Comparison of ENCODE assay signal across 8 mouse cellular contexts in genomic region chr6:113306986-113307349, GRCm38 (mm10). TPM values are rescaled to one million over a fixed set of nuclear protein-coding genes. Genes with fewer than 3 reads are reported as not detected.
DNase-seq lines count a peak whose midpoint lies in the region; ATAC-seq and TF ChIP-seq lines count a peak whose summit lies in the region.

Gene Brpf1, plus strand, starts transcription at chr6:113307137.

- CTCF ChIA-PET in Patski (lab: Charles Lee): interaction anchor here (0.9 to 2.4 kb wide), 3 partner anchors 10 to 18 kb away, joined by 3 to 6 read pairs (median 4); no protein-coding TSS in a partner anchor

- no peaks in the 10 kb centered on the region for H3K27me3 ChIP-seq in kidney, embryonic 14.5 days (ENCODE audit: control insufficient read depth, insufficient read depth, low read length)
- H3K27me3 ChIP-seq in Patski: no peaks in the 10 kb centered on the region
- no peaks in the 10 kb centered on the region for H3K27me3 ChIP-seq in forebrain, embryonic 11.5 days (ENCODE audit: control insufficient read depth, insufficient read depth, low read length)
- H3K27me3 ChIP-seq in hindbrain, embryonic 16.5 days (replicated peaks; ENCODE audit: control insufficient read depth, insufficient read depth, low read length): no peaks in the 10 kb centered on the region
- H3K27me3 ChIP-seq in liver, embryonic 16.5 days (ENCODE audit: control insufficient read depth, insufficient read depth, low read depth, low read length): no peaks in the 10 kb centered on the region

- TF ChIP-seq CTCF in Patski (IDR thresholded peaks at IDR 0.05): no peak

- peak within 1 kb of the TSS; percentile 95 for H3K4me2 ChIP-seq in kidney, embryonic 14.5 days (replicated peaks; ENCODE audit: low read depth, low read length)
- peak within 1 kb of the TSS; percentile 99 for H3K4me2 ChIP-seq in forebrain, embryonic 11.5 days (ENCODE audit: low read depth, low read length, severe bottlenecking)
- H3K4me2 ChIP-seq in hindbrain, embryonic 16.5 days (ENCODE audit: low read length): peak within 1 kb of the TSS; percentile 99
- peak within 1 kb of the TSS; percentile 97 for H3K4me2 ChIP-seq in liver, embryonic 16.5 days (ENCODE audit: low read depth, low read length)

- H3K4me1 ChIP-seq in kidney, embryonic 14.5 days (ENCODE audit: control insufficient read depth, insufficient read depth, low read length): peaks cover 12% of the 10 kb centered on the region; the same call in 1 of the 2 replicates
- H3K4me1 ChIP-seq in forebrain, embryonic 11.5 days (replicated peaks; ENCODE audit: control insufficient read depth, insufficient read depth, low read length): peaks cover 6% of the 10 kb centered on the region; the same call in 1 of the 2 replicates
- peaks cover 18% of the 10 kb centered on the region for H3K4me1 ChIP-seq in hindbrain, embryonic 16.5 days (ENCODE audit: control insufficient read depth, insufficient read depth, low read depth, low read length)
- H3K4me1 ChIP-seq in liver, embryonic 16.5 days (ENCODE audit: control insufficient read depth, low read depth, low read length): peaks cover 19% of the 10 kb centered on the region

- in situ Hi-C loops in Patski (cut with MboI; ENCODE audit: low pct_unique_long_range_greater_than_20kb): loop anchor here (10.0 kb wide), 1 partner anchor 612 kb away; the partner anchor contains the start of gene Rad18

- POLR2A ChIA-PET in Patski (lab: Charles Lee): interaction anchor here (0.6 kb wide), 1 partner anchor 201 kb away, joined by 4 read pairs; no protein-coding TSS in a partner anchor

- peak within 1 kb of the TSS; percentile 98 for H3K27ac ChIP-seq in kidney, embryonic 14.5 days (ENCODE audit: low read depth, low read length)
- H3K27ac ChIP-seq in forebrain, embryonic 11.5 days (ENCODE audit: low read depth, low read length): peak within 1 kb of the TSS; percentile 97
- peak within 1 kb of the TSS; percentile 99 for H3K27ac ChIP-seq in hindbrain, embryonic 16.5 days (ENCODE audit: low read depth, low read length)
- H3K27ac ChIP-seq in liver, embryonic 16.5 days (ENCODE audit: low read length): peak within 1 kb of the TSS; percentile 97

- H3K36me3 ChIP-seq in kidney, embryonic 14.5 days (ENCODE audit: control insufficient read depth, insufficient read depth, low read length): peaks cover 16% of the 10 kb centered on the region
- no peaks in the 10 kb centered on the region; the same call in 1 of the 2 replicates for H3K36me3 ChIP-seq in forebrain, embryonic 11.5 days (ENCODE audit: control insufficient read depth, insufficient read depth, low read length)
- no peaks in the 10 kb centered on the region for H3K36me3 ChIP-seq in hindbrain, embryonic 16.5 days (ENCODE audit: control insufficient read depth, insufficient read depth, low read length)
- H3K36me3 ChIP-seq in liver, embryonic 16.5 days (ENCODE audit: control insufficient read depth, insufficient read depth): peaks cover 14% of the 10 kb centered on the region

- H3K4me3 ChIP-seq in kidney, embryonic 14.5 days (ENCODE audit: low read length): peak within 1 kb of the TSS; percentile 75
- H3K4me3 ChIP-seq in forebrain, embryonic 11.5 days (ENCODE audit: low read depth, low read length): peak within 1 kb of the TSS; percentile 98
- peak within 1 kb of the TSS; percentile 83 for H3K4me3 ChIP-seq in hindbrain, embryonic 16.5 days (ENCODE audit: low read length)
- H3K4me3 ChIP-seq in liver, embryonic 16.5 days (ENCODE audit: low read depth, low read length): peak within 1 kb of the TSS; percentile 92

- H3K9ac ChIP-seq in kidney, embryonic 14.5 days (ENCODE audit: low read depth, low read length): peak within 1 kb of the TSS; percentile 96
- peak within 1 kb of the TSS; percentile 94 for H3K9ac ChIP-seq in forebrain, embryonic 11.5 days (ENCODE audit: low read length)
- peak within 1 kb of the TSS; percentile 96 for H3K9ac ChIP-seq in hindbrain, embryonic 16.5 days (ENCODE audit: low read depth, low read length)
- peak within 1 kb of the TSS; percentile 97 for H3K9ac ChIP-seq in liver, embryonic 16.5 days (ENCODE audit: low read depth, low read length)

- under 1% methylated on average over 32 of the region's 32 CpGs for WGBS in kidney, embryonic 14.5 days
- WGBS in forebrain, embryonic 11.5 days: under 1% methylated on average over 32 of the region's 32 CpGs
- 0% methylated on average over 31 of the region's 32 CpGs for WGBS in hindbrain, embryonic 16.5 days
- WGBS in liver, embryonic 16.5 days (ENCODE audit: insufficient replicate concordance): under 1% methylated on average over 32 of the region's 32 CpGs

- ATAC-seq in kidney, embryonic 14.5 days (ENCODE audit: low FRiP score, low TSS enrichment): peak; percentile 49
- peak; percentile 20 for ATAC-seq in Patski
- ATAC-seq in forebrain, embryonic 11.5 days (replicated peaks; ENCODE audit: low FRiP score): peak; percentile 69
- ATAC-seq in hindbrain, embryonic 16.5 days: peak; percentile 53
- ATAC-seq in liver, embryonic 16.5 days (ENCODE audit: low read depth): peak; percentile 35

- no peaks in the 10 kb centered on the region for H3K9me3 ChIP-seq in kidney, embryonic 14.5 days (ENCODE audit: control insufficient read depth, low read length)
- H3K9me3 ChIP-seq in forebrain, embryonic 11.5 days (ENCODE audit: control insufficient read depth, low read length): no peaks in the 10 kb centered on the region
- no peaks in the 10 kb centered on the region for H3K9me3 ChIP-seq in hindbrain, embryonic 16.5 days (ENCODE audit: control insufficient read depth, low read length)
- no peaks in the 10 kb centered on the region for H3K9me3 ChIP-seq in liver, embryonic 16.5 days (replicated peaks; ENCODE audit: control insufficient read depth, low read length)

- DNase-seq in kidney, postnatal 14 days: no peak
- DNase-seq in Patski (ENCODE audit: low read depth, low spot score): no peak
- DNase-seq in forebrain, embryonic 11.5 days (ENCODE audit: low spot score): peak; percentile 89
- no peak for DNase-seq in spleen, postnatal 36 days (ENCODE audit: low spot score in 2 of 2)
- DNase-seq in frontal cortex, postnatal 10 days (ENCODE audit: low spot score in 2 of 2): no peak

RNA-seq across cellular contexts. Expression of gene Brpf1, which starts in this region (rescaled TPM):
- 18.2 and 27.2 TPM in 2 replicates for polyA plus RNA-seq in kidney, embryonic 14.5 days (2014; fragmentation: Nextera tagmentation; extraction: Ambion mirVana)
- 29.4 TPM for polyA plus RNA-seq in Patski (2021)
- 31.9 and 35.4 TPM in 2 replicates for polyA plus RNA-seq in forebrain, embryonic 11.5 days (2014; fragmentation: Nextera tagmentation; extraction: Ambion mirVana)
- polyA plus RNA-seq in hindbrain, embryonic 16.5 days (2015; fragmentation: Nextera tagmentation; extraction: Ambion mirVana): 12.4 and 15.5 TPM in 2 replicates
- polyA plus RNA-seq in liver, embryonic 16.5 days (2015; fragmentation: Nextera tagmentation; extraction: Ambion mirVana): 7.5 and 7.7 TPM in 2 replicates
